Mouse (Mus musculus) stomach, embryonic 16.5 days (tissue): ENCODE data around the gene Cpt1c. TPM values are rescaled to one million over a fixed set of nuclear protein-coding genes. Genes with fewer than 3 reads are reported as not detected.

ENCODE experiments used
- ATAC-seq: fragments of 200-750 bp; cut with Nextera tagmentation; 2 replicates; pipeline ENCODE4 v1.8.0; 2017; ENCODE audit warnings: moderate number of reproducible peaks, moderate TSS enrichment; ENCODE audit not compliant: insufficient read depth, low FRiP score
- H3K27ac ChIP-seq: fragments of 300-500 bp; sonication (generic); 2 replicates; pipeline ENCODE4 v1.5.1; 2014; ENCODE audit warnings: low read length
- H3K27me3 ChIP-seq: fragments of 300-500 bp; sonication (generic); 2 replicates; pipeline ENCODE4 v1.6.1; 2014; ENCODE audit warnings: low read length, control low read depth, mixed read lengths; ENCODE audit not compliant: control insufficient read depth, insufficient read depth
- H3K36me3 ChIP-seq: fragments of 300-500 bp; sonication (generic); 2 replicates; pipeline ENCODE4 v1.6.1; 2014; ENCODE audit warnings: low read length; ENCODE audit not compliant: control insufficient read depth, insufficient read depth
- H3K4me1 ChIP-seq: fragments of 300-500 bp; sonication (generic); 2 replicates; pipeline ENCODE4 v1.6.1; 2014; ENCODE audit warnings: low read length, control low read depth, mixed read lengths; ENCODE audit not compliant: control insufficient read depth, insufficient read depth
- H3K4me2 ChIP-seq: fragments of 300-500 bp; sonication (generic); 2 replicates; pipeline ENCODE4 v1.6.1; 2014; ENCODE audit warnings: low read depth, low read length, mixed read lengths
- H3K4me3 ChIP-seq: fragments of 300-500 bp; sonication (generic); replicated peaks from 2 replicates; pipeline ENCODE4 v1.5.1; 2014; ENCODE audit warnings: mild to moderate bottlenecking, low read length
- H3K9ac ChIP-seq: fragments of 300-500 bp; sonication (generic); 2 replicates; pipeline ENCODE4 v1.6.1; 2014; ENCODE audit warnings: low read length
- H3K9me3 ChIP-seq: fragments of 300-500 bp; sonication (generic); replicated peaks from 2 replicates; pipeline ENCODE4 v1.6.1; 2016; ENCODE audit warnings: low read length, control low read depth; ENCODE audit not compliant: control insufficient read depth
- WGBS: fragments of 180-500 bp; shearing (Covaris S2); extraction: QIAGEN DNeasy Blood & Tissue Kit; methylation state at CpG from one replicate; pipeline ENCODE4 v1.1.7; 2014; 5-methylcytosine and 5-hydroxymethylcytosine counted together
- polyA plus RNA-seq: library from polyadenylated mRNA; unstranded; fragments of >200 nt; fragmentation: Nextera tagmentation; extraction: Ambion mirVana; gene quantifications from 2 replicates; pipeline ENCODE4 v1.2.1, GENCODE M21; 2015

The Cpt1c gene
- polyA plus RNA-seq, 1 experiment from 2014 or later, result 23.4 TPM

- ATAC-seq, result peak; percentile 94
- H3K9me3 ChIP-seq, result no peaks in the 10 kb centered on the region
- H3K36me3 ChIP-seq, result no peaks in the 10 kb centered on the region
- peak overlapping the region; percentile 82 for H3K9ac ChIP-seq
- H3K4me3 ChIP-seq, result peak overlapping the region; percentile 67
- H3K27me3 ChIP-seq, result peaks cover 17% of the 10 kb centered on the region; the same call in 1 of the 2 replicates
- peak overlapping the region; percentile 89 for H3K27ac ChIP-seq
- peaks cover 7% of the 10 kb centered on the region for H3K4me1 ChIP-seq
- peak overlapping the region; percentile 98 for H3K4me2 ChIP-seq
- 6% methylated on average over 24 of the region's 24 CpGs for WGBS
These were observed 21.9 kb downstream of the Cpt1c start for GRCm38 (mm10) chr7:44952611-44953306.

GRCm38 (mm10) chr7:44951960-44952359 lies 22.7 kb downstream of the Cpt1c start:
- H3K36me3 ChIP-seq, result no peaks in the 10 kb centered on the region
- peak overlapping the region; percentile 67 for H3K4me3 ChIP-seq
- H3K27me3 ChIP-seq, result peaks cover 17% of the 10 kb centered on the region; the same call in 1 of the 2 replicates
- H3K27ac ChIP-seq, result peak overlapping the region; percentile 89
- peaks cover 7% of the 10 kb centered on the region for H3K4me1 ChIP-seq
- H3K9ac ChIP-seq, result peak overlapping the region; percentile 82
- 1% methylated on average over 10 of the region's 10 CpGs for WGBS
- H3K9me3 ChIP-seq, result no peaks in the 10 kb centered on the region
- peak; percentile 85 for ATAC-seq
- H3K4me2 ChIP-seq, result peak overlapping the region; percentile 98

DNA sequence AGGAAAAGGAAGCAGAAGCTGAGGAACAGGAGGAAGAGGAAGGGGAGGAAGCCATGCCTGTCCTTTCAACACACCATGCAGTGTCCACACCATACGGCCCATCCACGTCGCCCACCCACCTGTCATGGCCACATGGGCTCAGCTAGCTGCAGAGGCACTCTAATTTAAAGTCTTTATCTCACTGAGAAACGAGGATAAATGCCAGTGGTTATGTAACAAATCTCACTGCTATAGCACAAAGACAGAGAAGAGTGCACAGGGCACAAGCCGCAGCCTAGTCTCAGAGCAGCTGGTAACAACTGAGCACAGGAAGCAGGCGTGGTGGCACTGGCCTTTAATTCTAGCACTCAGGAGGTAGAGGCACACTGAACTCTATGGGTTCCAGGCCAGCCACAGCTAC lies 24.7 kb downstream of the Cpt1c start:
- H3K4me1 ChIP-seq, result peaks cover 7% of the 10 kb centered on the region
- no peaks in the 10 kb centered on the region for H3K36me3 ChIP-seq
- H3K9me3 ChIP-seq, result no peaks in the 10 kb centered on the region
- WGBS, result 70% methylated on average over 6 of the region's 6 CpGs
- H3K4me3 ChIP-seq, result no peak overlapping the region
- H3K27ac ChIP-seq, result no peak overlapping the region
- no peak for ATAC-seq
- H3K9ac ChIP-seq, result no peak overlapping the region
- no peak overlapping the region for H3K4me2 ChIP-seq
- peaks cover 17% of the 10 kb centered on the region; the same call in 1 of the 2 replicates for H3K27me3 ChIP-seq

DNA sequence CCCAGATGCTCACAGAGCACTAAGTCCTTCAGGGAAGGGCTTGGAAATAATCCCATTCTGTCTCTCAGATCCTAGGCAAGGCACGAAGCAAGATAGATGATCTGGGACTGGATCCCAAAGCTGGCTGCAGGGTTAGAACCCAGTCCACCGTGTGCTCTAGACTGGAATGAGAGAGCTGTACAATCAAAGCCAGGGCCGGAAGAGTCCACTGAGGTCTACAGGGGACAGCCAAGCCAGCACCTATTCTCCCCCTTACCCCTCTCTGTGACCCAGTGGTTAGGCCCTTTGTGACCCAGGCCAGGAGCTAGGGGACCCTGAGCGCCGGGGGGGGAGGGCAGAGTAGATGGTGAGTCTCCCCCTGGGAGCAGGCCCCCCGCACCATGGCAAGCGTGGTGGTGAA lies 31.7 kb downstream of the Cpt1c start, which contains the start of gene Tsks:
Gene Tsks (plus strand): TSS at position 301 of the 400 bp plus-strand sequence.
- H3K9me3 ChIP-seq, result no peaks in the 10 kb centered on the region
- no peaks in the 10 kb centered on the region for H3K4me1 ChIP-seq
- H3K36me3 ChIP-seq, result no peaks in the 10 kb centered on the region
- 78% methylated on average over 7 of the region's 7 CpGs for WGBS
- no peak within 1 kb of the TSS for H3K4me3 ChIP-seq
- H3K27ac ChIP-seq, result no peak within 1 kb of the TSS
- H3K9ac ChIP-seq, result no peak within 1 kb of the TSS
- no peaks in the 10 kb centered on the region for H3K27me3 ChIP-seq
- H3K4me2 ChIP-seq, result no peak within 1 kb of the TSS
- no peak for ATAC-seq

DNA sequence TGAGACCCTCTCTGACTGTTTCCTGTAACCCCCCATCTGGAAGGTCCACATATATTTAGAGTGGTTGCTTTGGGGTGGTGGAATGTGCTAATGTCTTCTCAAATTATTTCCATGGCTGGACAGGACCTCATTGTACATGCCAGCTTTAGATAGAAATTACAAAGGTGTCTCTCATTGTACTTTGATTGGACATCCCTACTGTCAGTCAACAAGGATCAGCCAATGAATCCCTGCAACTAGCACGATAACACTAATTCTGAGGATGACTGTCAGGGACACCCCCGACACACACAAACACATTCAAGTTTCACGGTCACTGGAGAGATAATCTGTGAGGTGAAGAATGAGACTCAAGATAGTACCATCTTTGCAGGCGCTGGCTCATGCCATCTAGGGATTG lies 36.0 kb downstream of the Cpt1c start:
- Histone ChIP-seq H3K27ac (no peak overlapping the region), H3K36me3 (no peaks in the 10 kb centered on the region), H3K4me1 (no peaks in the 10 kb centered on the region), H3K9me3 (no peaks in the 10 kb centered on the region), H3K4me2 (no peak overlapping the region), H3K27me3 (no peaks in the 10 kb centered on the region), H3K4me3 (no peak overlapping the region), H3K9ac (no peak overlapping the region)
- ATAC-seq, result no peak
- 87% methylated on average over 4 of the region's 4 CpGs for WGBS

DNA sequence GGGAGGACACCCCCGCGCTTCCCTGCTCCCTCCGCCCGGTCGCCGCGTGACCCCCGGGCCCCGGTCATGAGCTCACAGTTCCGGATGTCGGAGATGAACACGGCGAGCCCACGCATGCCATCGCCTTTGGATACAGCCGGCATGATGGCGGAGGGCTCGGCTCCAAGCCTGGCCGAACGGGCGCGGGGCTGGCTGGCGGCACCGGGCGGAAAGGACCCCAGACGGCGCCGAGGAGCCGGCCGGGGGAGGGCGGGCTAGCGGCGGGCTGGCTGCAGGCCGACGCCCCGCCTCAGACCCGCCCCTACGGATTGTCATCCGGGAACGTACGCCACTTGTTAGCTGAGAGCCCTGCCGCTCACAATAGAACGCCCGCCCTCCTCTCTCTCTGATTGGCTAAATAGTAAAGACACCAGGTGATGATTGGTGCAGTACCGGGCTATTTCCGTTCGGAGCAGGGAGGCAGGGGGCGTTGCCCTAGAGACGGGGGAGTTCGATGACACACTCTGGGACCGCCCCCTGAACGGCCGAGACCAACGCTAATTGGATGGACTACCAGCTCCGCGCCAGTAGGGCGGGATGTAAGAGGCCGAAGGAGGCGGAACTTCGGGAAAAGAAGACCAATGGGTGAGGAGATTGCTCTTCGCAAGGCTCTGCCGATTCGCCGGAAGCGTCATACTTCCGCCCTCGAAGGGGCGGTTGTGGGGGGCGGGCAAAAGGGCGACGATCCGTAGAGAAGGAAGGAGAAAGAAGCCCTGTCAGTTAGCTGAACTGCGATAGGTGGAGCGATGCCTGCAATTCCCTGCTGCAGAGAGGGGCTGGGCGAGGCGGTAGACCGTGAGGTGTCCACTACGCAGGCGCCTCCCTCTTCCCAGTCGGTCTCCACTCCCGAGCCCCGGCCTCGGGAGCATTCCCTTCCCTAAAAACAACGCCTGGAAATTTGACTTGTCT lies 45.2 kb downstream of the Cpt1c start, which contains the start of gene Ap2a1:
Gene Ap2a1 (minus strand): TSS at position 293 of the 948 bp plus-strand sequence.
- Histone ChIP-seq H3K4me3 (peak within 1 kb of the TSS; percentile 94), H3K27me3 (no peaks in the 10 kb centered on the region), H3K4me2 (peak within 1 kb of the TSS; percentile 87), H3K36me3 (peaks cover 5% of the 10 kb centered on the region; the same call in 1 of the 2 replicates), H3K9me3 (no peaks in the 10 kb centered on the region), H3K9ac (peak within 1 kb of the TSS; percentile 94), H3K4me1 (peaks cover 20% of the 10 kb centered on the region), H3K27ac (peak within 1 kb of the TSS; percentile 97)
- ATAC-seq, result peak; percentile 99
- under 1% methylated on average over 84 of the region's 84 CpGs for WGBS

- Histone ChIP-seq H3K9ac (peak overlapping the region; percentile 94), H3K4me1 (peaks cover 20% of the 10 kb centered on the region), H3K36me3 (peaks cover 5% of the 10 kb centered on the region; the same call in 1 of the 2 replicates), H3K4me2 (peak overlapping the region; percentile 79), H3K27me3 (no peaks in the 10 kb centered on the region), H3K4me3 (peak overlapping the region; percentile 94), H3K9me3 (no peaks in the 10 kb centered on the region), H3K27ac (peak overlapping the region; percentile 81; the same call in 1 of the 2 replicates)
- 0% methylated on average over 1 of the region's 1 CpGs for WGBS
- no peak for ATAC-seq
These were observed 46.1 kb downstream of the Cpt1c start for GRCm38 (mm10) chr7:44928570-44928969.

- H3K4me2 ChIP-seq, result no peak overlapping the region
- no peak overlapping the region for H3K4me3 ChIP-seq
- H3K4me1 ChIP-seq, result peaks cover 19% of the 10 kb centered on the region
- 66% methylated on average over 3 of the region's 3 CpGs for WGBS
- no peaks in the 10 kb centered on the region for H3K9me3 ChIP-seq
- H3K9ac ChIP-seq, result no peak overlapping the region
- no peaks in the 10 kb centered on the region for H3K27me3 ChIP-seq
- peaks cover 12% of the 10 kb centered on the region; the same call in 1 of the 2 replicates for H3K36me3 ChIP-seq
- no peak overlapping the region for H3K27ac ChIP-seq
- ATAC-seq, result no peak
These were observed 49.2 kb downstream of the Cpt1c start for GRCm38 (mm10) chr7:44925468-44925867.

DNA sequence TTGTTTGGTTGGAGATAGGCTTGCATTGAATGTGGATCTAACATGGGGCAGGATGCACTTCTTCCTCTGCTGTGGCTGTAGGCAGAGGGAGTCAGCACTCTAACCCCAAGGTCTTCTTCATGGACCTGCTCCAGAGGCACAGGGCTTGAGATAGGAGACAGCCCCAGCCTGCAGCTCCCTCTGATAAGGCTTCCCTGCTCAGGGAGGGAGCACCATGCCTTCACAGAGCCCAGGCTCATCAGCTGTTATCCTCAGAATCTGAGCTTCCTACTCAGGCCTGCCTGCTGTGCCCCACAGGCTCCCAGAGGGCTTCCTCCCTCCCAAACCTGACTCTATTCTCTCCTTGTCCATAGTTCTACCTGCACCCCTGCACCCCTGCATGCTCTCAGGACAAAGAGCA lies 52.1 kb downstream of the Cpt1c start:
- Histone ChIP-seq H3K9ac (no peak overlapping the region), H3K36me3 (peaks cover 12% of the 10 kb centered on the region; the same call in 1 of the 2 replicates), H3K4me1 (peaks cover 6% of the 10 kb centered on the region), H3K27me3 (no peaks in the 10 kb centered on the region), H3K27ac (no peak overlapping the region), H3K4me2 (no peak overlapping the region), H3K9me3 (no peaks in the 10 kb centered on the region), H3K4me3 (no peak overlapping the region)
- no peak for ATAC-seq
